Comparison of ENCODE assay signal across 28 mouse cellular contexts in the genomic region with DNA sequence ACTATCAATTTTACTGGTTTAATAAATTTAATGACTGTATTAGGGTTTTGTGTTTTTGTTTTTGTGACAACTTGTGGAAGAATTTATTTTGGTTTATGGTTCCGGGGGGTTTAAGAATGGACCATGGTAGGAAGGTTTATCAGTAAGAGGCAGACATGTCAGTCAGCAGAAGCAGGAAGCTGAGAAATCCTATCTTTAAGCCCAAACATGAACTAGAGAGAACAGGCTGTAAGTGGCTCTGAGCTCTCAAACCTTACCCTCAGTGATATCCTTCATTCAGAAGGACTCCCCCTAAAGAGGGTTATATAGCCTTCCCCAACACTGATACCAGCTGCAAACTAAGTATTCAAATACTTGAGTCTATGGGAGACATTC.
DNase-seq lines count a peak whose midpoint lies in the region; ATAC-seq and TF ChIP-seq lines count a peak whose summit lies in the region.
"Had no signal": no experiment of that assay in that cellular context is flagged by ENCODE, and none has a peak within 500 bp of the region (broad histone marks: within the 10 kb centered on the region; RNA-seq: fewer than 3 reads in every experiment).

No protein-coding gene starts in this region.

- H3K27me3 ChIP-seq in heart, embryonic 11.5 days (ENCODE audit: control insufficient read depth, insufficient read depth, low read length): no peaks in the 10 kb centered on the region
- H3K27me3 ChIP-seq: CH12.LX; heart, embryonic 15.5 days; hindbrain, embryonic 12.5 days; midbrain, embryonic 12.5 days; neural tube, embryonic 12.5 days had no signal

- peak; percentile 36 for ATAC-seq in megakaryocyte, adult 5-6 weeks (ENCODE audit: poor library complexity, severe bottlenecking)
- no peak for ATAC-seq in heart, embryonic 11.5 days (replicated peaks; ENCODE audit: insufficient number of reproducible peaks, low FRiP score, low TSS enrichment)
- ATAC-seq: forebrain, postnatal 0 days; hindbrain, postnatal 0 days; intestine, postnatal 0 days had no signal

- no peak overlapping the region for H3K4me2 ChIP-seq in heart, embryonic 11.5 days
- H3K4me2 ChIP-seq: heart, embryonic 15.5 days; hindbrain, embryonic 12.5 days; midbrain, embryonic 12.5 days; neural tube, embryonic 12.5 days had no signal

- WGBS in heart, embryonic 11.5 days (ENCODE audit: insufficient replicate concordance): 55% methylated on average over 1 of the region's 1 CpGs

- peak; percentile 34 for DNase-seq in thymus, postnatal 0 days (ENCODE audit: low spot score)
- no peak for DNase-seq in thymus, adult 18-20 months
- peak; percentile 20 for DNase-seq in T-cell, adult 2 months (ENCODE audit: low spot score)
- DNase-seq in layer of hippocampus, adult 2 months (ENCODE audit: low spot score in 2 of 2): no peak
- no peak for DNase-seq in gastrocnemius, adult 8-10 months (ENCODE audit: low spot score in 2 of 2)
- DNase-seq: adrenal gland, postnatal 14 days; cerebellum, adult 11-12 months; cerebellum, adult 9-11 months; forebrain, postnatal 0 days; gastrocnemius, postnatal 10 days; kidney, adult 9 months; liver; lung, adult 2 months; lung, postnatal 10 days; right cerebral cortex, adult 18-20 months had no signal

- no peak overlapping the region for H3K9ac ChIP-seq in heart, embryonic 11.5 days (ENCODE audit: low read depth, low read length)
- H3K9ac ChIP-seq: forebrain, postnatal 0 days; heart, embryonic 15.5 days; hindbrain, embryonic 12.5 days; liver, embryonic 14.5 days; midbrain, embryonic 12.5 days; neural tube, embryonic 12.5 days had no signal

- no peak overlapping the region for H3K4me3 ChIP-seq in layer of hippocampus, adult 2 months
- no peak overlapping the region for H3K4me3 ChIP-seq in heart, embryonic 11.5 days (ENCODE audit: low read depth, low read length)
- H3K4me3 ChIP-seq: erythroblast, embryonic 14.5 days; heart, embryonic 15.5 days; hindbrain, embryonic 12.5 days; midbrain, embryonic 12.5 days; myocyte; neural tube, embryonic 12.5 days had no signal

- no peaks in the 10 kb centered on the region for H3K4me1 ChIP-seq in heart, embryonic 11.5 days (ENCODE audit: control insufficient read depth, insufficient read depth, low read length)
- H3K4me1 ChIP-seq: heart, embryonic 15.5 days; hindbrain, embryonic 12.5 days; midbrain, embryonic 12.5 days; neural tube, embryonic 12.5 days had no signal

- H3K9me3 ChIP-seq in heart, embryonic 11.5 days (replicated peaks; ENCODE audit: control insufficient read depth, low read length): no peaks in the 10 kb centered on the region
- H3K9me3 ChIP-seq: heart, embryonic 15.5 days; hindbrain, embryonic 12.5 days; midbrain, embryonic 12.5 days; neural tube, embryonic 12.5 days had no signal

- no peak overlapping the region for H3K27ac ChIP-seq in layer of hippocampus, adult 2 months
- H3K27ac ChIP-seq in heart, embryonic 11.5 days (ENCODE audit: low read depth, low read length): no peak overlapping the region
- H3K27ac ChIP-seq: heart, embryonic 15.5 days; hindbrain, embryonic 12.5 days; hindbrain, postnatal 0 days; liver, embryonic 14.5 days; macrophage; midbrain, embryonic 12.5 days; neural tube, embryonic 12.5 days had no signal

- H3K36me3 ChIP-seq in heart, embryonic 11.5 days (ENCODE audit: control insufficient read depth, insufficient read depth, low read length): no peaks in the 10 kb centered on the region
- H3K36me3 ChIP-seq: heart, embryonic 15.5 days; hindbrain, embryonic 12.5 days; midbrain, embryonic 12.5 days; neural tube, embryonic 12.5 days had no signal

- no peak for TF ChIP-seq CTCF in layer of hippocampus, adult 2 months (conservative IDR thresholded peaks at IDR 0.05)

Comparison
In these comparisons a context has a peak if more than half of its experiments do, and no peak if none do; other contexts are left out.
1. DNase-seq: peak in thymus, postnatal 0 days (single experiment) and T-cell, adult 2 months (single experiment); none in thymus, adult 18-20 months (0 of 2), layer of hippocampus, adult 2 months (0 of 2) and gastrocnemius, adult 8-10 months (0 of 2).